Mouse (Mus musculus) kidney, adult 2 months (tissue): ENCODE data around the gene Pfpl.

Experiments
- CTCF ChIP-seq: fragments of 200-500 bp; conservative IDR thresholded peaks from 2 replicates; pipeline ENCODE4 v1.5.1; 2011; ENCODE audit warnings: low read depth, mild to moderate bottlenecking, control low read depth, low read length, moderate library complexity, mixed read lengths; ENCODE audit not compliant: insufficient read depth, insufficient read length
- POLR2A ChIP-seq: fragments of 200-500 bp; IDR thresholded peaks from one replicate; pipeline ENCODE4 v1.6.1; 2011; ENCODE audit warnings: low read depth, low read length, control low read depth

- TF ChIP-seq POLR2A, result no peak
- no peak for TF ChIP-seq CTCF
Measured at GRCm38 (mm10) chr19:12413737-12414136, 14.0 kb upstream of the Pfpl start.
